23 mouse cellular contexts compared by ENCODE assay signal in the genomic region with DNA sequence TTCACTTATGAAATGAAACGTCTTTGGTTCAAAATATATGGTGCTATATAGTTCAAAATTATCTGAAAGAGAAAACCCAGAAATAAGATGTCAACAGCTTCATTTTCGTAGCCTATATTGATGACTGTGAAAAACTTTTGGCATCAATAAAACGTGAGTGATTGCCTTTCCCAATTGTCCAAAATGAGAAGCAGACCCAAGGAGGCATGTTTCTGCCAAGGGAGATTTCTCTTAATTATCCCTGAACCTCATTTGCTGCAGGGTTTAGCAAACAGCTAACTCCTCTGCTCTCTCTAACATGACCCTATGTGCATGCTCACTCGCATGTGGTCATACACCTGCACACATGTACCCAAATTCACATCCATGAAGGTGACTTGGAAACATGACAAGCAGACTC.
DNase-seq lines count a peak whose midpoint lies in the region; ATAC-seq and TF ChIP-seq lines count a peak whose summit lies in the region.
"Had no signal": no experiment of that assay in that cellular context is flagged by ENCODE, and none has a peak within 500 bp of the region (broad histone marks: within the 10 kb centered on the region; RNA-seq: fewer than 3 reads in every experiment).

No protein-coding gene starts in this region.

- no peak for ATAC-seq in embryonic facial prominence, embryonic 14.5 days (ENCODE audit: low read depth)
- ATAC-seq in limb, embryonic 11.5 days (ENCODE audit: insufficient number of reproducible peaks, low FRiP score, low TSS enrichment, low read depth): no peak
- no peak for ATAC-seq in forebrain, embryonic 14.5 days
- ATAC-seq: forebrain, embryonic 15.5 days; hindbrain, embryonic 16.5 days; intestine, postnatal 0 days; Patski had no signal

- H3K4me1 ChIP-seq in embryonic facial prominence, embryonic 14.5 days (ENCODE audit: control insufficient read depth, insufficient read depth, low read length): peaks cover 5% of the 10 kb centered on the region
- peaks cover 3% of the 10 kb centered on the region for H3K4me1 ChIP-seq in embryonic facial prominence, embryonic 10.5 days
- H3K4me1 ChIP-seq in limb, embryonic 11.5 days (ENCODE audit: control insufficient read depth, insufficient read depth, low read length): 0 out of 2 replicates have a peak, but pooled peaks cover 2% of the 10 kb centered on the region
- no peaks in the 10 kb centered on the region for H3K4me1 ChIP-seq in kidney, adult 2 months (ENCODE audit: control insufficient read depth, insufficient read depth, low read length)
- no peaks in the 10 kb centered on the region for H3K4me1 ChIP-seq in forebrain, embryonic 14.5 days (ENCODE audit: control insufficient read depth, insufficient read depth, low read length)
- H3K4me1 ChIP-seq: forebrain, embryonic 15.5 days; hindbrain, embryonic 13.5 days had no signal

- no peaks in the 10 kb centered on the region for H3K27me3 ChIP-seq in embryonic facial prominence, embryonic 14.5 days (replicated peaks; ENCODE audit: control insufficient read depth, insufficient read depth, low read length)
- H3K27me3 ChIP-seq in embryonic facial prominence, embryonic 10.5 days (replicated peaks; ENCODE audit: low read depth, poor library complexity, severe bottlenecking): no peaks in the 10 kb centered on the region
- H3K27me3 ChIP-seq in limb, embryonic 11.5 days (ENCODE audit: control insufficient read depth, insufficient read depth, low read length): no peaks in the 10 kb centered on the region
- no peaks in the 10 kb centered on the region for H3K27me3 ChIP-seq in kidney, adult 2 months (replicated peaks; ENCODE audit: control insufficient read depth, insufficient read depth, low read length)
- H3K27me3 ChIP-seq in forebrain, embryonic 14.5 days (replicated peaks; ENCODE audit: control insufficient read depth, insufficient read depth, low read length): no peaks in the 10 kb centered on the region
- H3K27me3 ChIP-seq: embryonic facial prominence, embryonic 15.5 days; forebrain, embryonic 15.5 days; hindbrain, embryonic 13.5 days; Patski had no signal

- no peak for TF ChIP-seq POLR2A in kidney, adult 2 months (IDR thresholded peaks at IDR 0.05; ENCODE audit: low read depth, low read length)

- H3K4me2 ChIP-seq in embryonic facial prominence, embryonic 14.5 days (ENCODE audit: low read depth, low read length): no peak overlapping the region
- H3K4me2 ChIP-seq in limb, embryonic 11.5 days (ENCODE audit: low read depth, severe bottlenecking): no peak overlapping the region
- H3K4me2 ChIP-seq in forebrain, embryonic 14.5 days (ENCODE audit: low read length): no peak overlapping the region
- H3K4me2 ChIP-seq: embryonic facial prominence, embryonic 15.5 days; forebrain, embryonic 15.5 days; heart, embryonic 11.5 days; hindbrain, embryonic 13.5 days had no signal

- H3K9ac ChIP-seq in embryonic facial prominence, embryonic 14.5 days (ENCODE audit: low read depth, low read length): no peak overlapping the region
- H3K9ac ChIP-seq in limb, embryonic 11.5 days (ENCODE audit: low read length): no peak overlapping the region
- no peak overlapping the region for H3K9ac ChIP-seq in forebrain, embryonic 14.5 days (ENCODE audit: low read length)
- H3K9ac ChIP-seq: embryonic facial prominence, embryonic 15.5 days; forebrain, embryonic 15.5 days; hindbrain, embryonic 13.5 days had no signal

- no peak overlapping the region for H3K4me3 ChIP-seq in embryonic facial prominence, embryonic 14.5 days (ENCODE audit: low read depth, low read length)
- H3K4me3 ChIP-seq in embryonic facial prominence, embryonic 10.5 days: no peak overlapping the region
- H3K4me3 ChIP-seq in limb, embryonic 11.5 days (ENCODE audit: low read depth, low read length): no peak overlapping the region
- H3K4me3 ChIP-seq in kidney, adult 2 months (ENCODE audit: insufficient read depth, low read depth, low read length): no peak overlapping the region
- no peak overlapping the region for H3K4me3 ChIP-seq in forebrain, embryonic 14.5 days (ENCODE audit: low read depth, low read length)
- H3K4me3 ChIP-seq: embryonic facial prominence, embryonic 15.5 days; erythroblast, embryonic 14.5 days; forebrain, embryonic 15.5 days; hindbrain, embryonic 13.5 days had no signal

- WGBS in embryonic facial prominence, embryonic 14.5 days: 58% methylated on average over 4 of the region's 4 CpGs
- 83% methylated on average over 4 of the region's 4 CpGs for WGBS in embryonic facial prominence, embryonic 10.5 days
- WGBS in limb, embryonic 11.5 days: 25% methylated on average over 4 of the region's 4 CpGs
- 87% methylated on average over 4 of the region's 4 CpGs for WGBS in kidney, adult 2 months
- whole genome bisulfite sequencing in forebrain, embryonic 14.5 days: 83% methylated on average over 4 of the region's 4 CpGs

- H3K9me3 ChIP-seq in embryonic facial prominence, embryonic 14.5 days (ENCODE audit: control insufficient read depth, low read length): no peaks in the 10 kb centered on the region
- no peaks in the 10 kb centered on the region for H3K9me3 ChIP-seq in embryonic facial prominence, embryonic 10.5 days
- H3K9me3 ChIP-seq in limb, embryonic 11.5 days (ENCODE audit: control insufficient read depth, low read length): no peaks in the 10 kb centered on the region
- H3K9me3 ChIP-seq in forebrain, embryonic 14.5 days (replicated peaks; ENCODE audit: control insufficient read depth, low read length): no peaks in the 10 kb centered on the region
- H3K9me3 ChIP-seq: embryonic facial prominence, embryonic 15.5 days; forebrain, embryonic 15.5 days; hindbrain, embryonic 13.5 days had no signal

- H3K36me3 ChIP-seq in embryonic facial prominence, embryonic 14.5 days (ENCODE audit: control insufficient read depth, insufficient read depth, low read length): no peaks in the 10 kb centered on the region
- H3K36me3 ChIP-seq in embryonic facial prominence, embryonic 10.5 days (replicated peaks): no peaks in the 10 kb centered on the region
- no peaks in the 10 kb centered on the region for H3K36me3 ChIP-seq in limb, embryonic 11.5 days (ENCODE audit: control insufficient read depth, insufficient read depth, low read length)
- no peaks in the 10 kb centered on the region for H3K36me3 ChIP-seq in kidney, adult 2 months (ENCODE audit: control insufficient read depth, insufficient read depth, low read length)
- no peaks in the 10 kb centered on the region for H3K36me3 ChIP-seq in forebrain, embryonic 14.5 days (ENCODE audit: control insufficient read depth, insufficient read depth, low read length)
- H3K36me3 ChIP-seq: embryonic facial prominence, embryonic 15.5 days; forebrain, embryonic 15.5 days; hindbrain, embryonic 13.5 days had no signal

- TF ChIP-seq CTCF in kidney, adult 2 months (conservative IDR thresholded peaks at IDR 0.05; ENCODE audit: insufficient read depth, insufficient read length, low read depth, low read length): no peak

- H3K27ac ChIP-seq in embryonic facial prominence, embryonic 14.5 days (replicated peaks; ENCODE audit: low read depth, low read length): no peak overlapping the region
- H3K27ac ChIP-seq in embryonic facial prominence, embryonic 10.5 days (replicated peaks): no peak overlapping the region
- H3K27ac ChIP-seq in limb, embryonic 11.5 days (replicated peaks; ENCODE audit: low read depth, low read length): no peak overlapping the region
- no peak overlapping the region for H3K27ac ChIP-seq in kidney, adult 2 months (ENCODE audit: insufficient read depth, low read depth, low read length)
- H3K27ac ChIP-seq in forebrain, embryonic 14.5 days (ENCODE audit: low read depth, low read length): no peak overlapping the region
- H3K27ac ChIP-seq: embryonic facial prominence, embryonic 15.5 days; forebrain, embryonic 15.5 days; hindbrain, embryonic 13.5 days had no signal

- DNase-seq in embryonic facial prominence, embryonic 14.5 days (ENCODE audit: low spot score): peak; percentile 20
- no peak for DNase-seq in embryonic facial prominence, embryonic 10.5 days (ENCODE audit: low spot score)
- DNase-seq in NIH3T3 (ENCODE audit: low read depth): peak; percentile 89
- DNase-seq in forelimb bud, embryonic 11.5 days (ENCODE audit: low read depth, low spot score): peak; percentile 67
- peak; percentile 38 for DNase-seq in limb, embryonic 11.5 days (ENCODE audit: low spot score)
- DNase-seq in kidney, adult 2 months: no peak
- DNase-seq in forebrain, embryonic 14.5 days (ENCODE audit: low spot score): no peak
- DNase-seq: adrenal gland, postnatal 14 days; cerebellum, adult 11 months; cerebellum, adult 2 months; cerebellum, adult 9-11 months; cerebellum, postnatal 25 days; embryo, embryonic 11 days; gastrocnemius, postnatal 10 days; heart, adult 11 months had no signal

Comparison
In these comparisons a context has a peak if more than half of its experiments do, and no peak if none do; other contexts are left out.
1. DNase-seq: peak in embryonic facial prominence, embryonic 14.5 days (single experiment), NIH3T3 (single experiment), forelimb bud, embryonic 11.5 days (single experiment) and limb, embryonic 11.5 days (single experiment); none in embryonic facial prominence, embryonic 10.5 days (single experiment), kidney, adult 2 months (single experiment) and forebrain, embryonic 14.5 days (single experiment).